8 mouse cellular contexts compared by ENCODE assay signal in the genomic region with DNA sequence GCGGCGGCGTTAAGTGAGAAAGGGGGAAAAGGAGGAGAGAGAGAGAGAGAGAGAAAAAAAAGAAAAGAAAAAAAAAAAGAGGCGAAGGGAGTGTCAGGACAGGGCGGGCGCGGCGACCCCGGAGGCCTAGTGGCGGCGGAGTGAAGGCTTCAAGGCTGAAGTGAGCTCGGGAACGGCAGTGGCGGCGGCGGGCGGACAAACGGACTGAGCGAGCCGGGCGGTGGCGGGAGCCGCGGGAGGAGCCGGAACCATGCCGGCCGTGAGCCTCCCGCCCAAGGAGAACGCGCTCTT. TPM values are rescaled to one million over a fixed set of nuclear protein-coding genes. Genes with fewer than 3 reads are reported as not detected.
DNase-seq lines count a peak whose midpoint lies in the region; ATAC-seq and TF ChIP-seq lines count a peak whose summit lies in the region.

No protein-coding gene starts in this region.

- no peaks in the 10 kb centered on the region for H3K27me3 ChIP-seq in lung, embryonic 15.5 days
- no peaks in the 10 kb centered on the region for H3K27me3 ChIP-seq in erythroblast, embryonic 14.5 days (ENCODE audit: control insufficient read depth)
- H3K27me3 ChIP-seq in limb, embryonic 14.5 days (ENCODE audit: control insufficient read depth, insufficient read depth, low read length) = no peaks in the 10 kb centered on the region
- no peaks in the 10 kb centered on the region for H3K27me3 ChIP-seq in small intestine, adult 2 months (ENCODE audit: control insufficient read depth, insufficient read depth, low read length)

- DNase-seq in lung, postnatal 4 days = no peak
- no peak for DNase-seq in limb, embryonic 14.5 days (ENCODE audit: low spot score)
- no peak for DNase-seq in cerebellum, adult 11 months
- DNase-seq in cerebellum, adult 8-10 months = no peak
- DNase-seq in right cerebral cortex, postnatal 10 days (ENCODE audit: low spot score in 2 of 2) = no peak

- H3K4me2 ChIP-seq in lung, embryonic 15.5 days = peak overlapping the region; percentile 52
- peak overlapping the region; percentile 85 for H3K4me2 ChIP-seq in limb, embryonic 14.5 days (replicated peaks; ENCODE audit: low read depth, low read length, severe bottlenecking)

- WGBS in lung, embryonic 15.5 days = under 1% methylated on average over 28 of the region's 30 CpGs
- 1% methylated on average over 8 of the region's 30 CpGs for WGBS in limb, embryonic 14.5 days
- WGBS in small intestine, adult 2 months = 2% methylated on average over 26 of the region's 30 CpGs

- H3K4me3 ChIP-seq in lung, embryonic 15.5 days = peak overlapping the region; percentile 61
- H3K4me3 ChIP-seq in erythroblast, embryonic 14.5 days (replicated peaks) = peak overlapping the region; percentile 73
- H3K4me3 ChIP-seq in limb, embryonic 14.5 days (replicated peaks; ENCODE audit: low read length) = peak overlapping the region; percentile 96
- H3K4me3 ChIP-seq in small intestine, adult 2 months (ENCODE audit: low read depth, low read length) = peak overlapping the region; percentile 88

- H3K9me3 ChIP-seq in lung, embryonic 15.5 days = no peaks in the 10 kb centered on the region
- no peaks in the 10 kb centered on the region for H3K9me3 ChIP-seq in erythroblast, embryonic 14.5 days (ENCODE audit: control insufficient read depth, low read length)
- no peaks in the 10 kb centered on the region for H3K9me3 ChIP-seq in limb, embryonic 14.5 days (ENCODE audit: control insufficient read depth, low read length)

- 0 out of 2 replicates have a peak, but pooled peaks have one; percentile 10 for TF ChIP-seq POLR2A in limb, embryonic 14.5 days (IDR thresholded peaks at IDR 0.05; ENCODE audit: borderline replicate concordance, extremely low read depth, insufficient read depth, insufficient read length)
- TF ChIP-seq POLR2A in small intestine, adult 2 months (IDR thresholded peaks at IDR 0.05; ENCODE audit: low read depth, low read length) = 0 out of 2 replicates have a peak, but pooled peaks have one; percentile 3

- H3K27ac ChIP-seq in lung, embryonic 15.5 days = peak overlapping the region; percentile 90
- peak overlapping the region; percentile 91 for H3K27ac ChIP-seq in limb, embryonic 14.5 days (replicated peaks; ENCODE audit: low read depth, low read length)
- H3K27ac ChIP-seq in small intestine, adult 2 months (ENCODE audit: insufficient read depth, low read depth, low read length) = peak overlapping the region; percentile 84

- H3K9ac ChIP-seq in lung, embryonic 15.5 days = peak overlapping the region; percentile 95
- H3K9ac ChIP-seq in limb, embryonic 14.5 days (ENCODE audit: low read depth, low read length, severe bottlenecking) = peak overlapping the region; percentile 97

- TF ChIP-seq CTCF in small intestine, adult 2 months (IDR thresholded peaks at IDR 0.05; ENCODE audit: extremely low read depth, insufficient read length, insufficient replicate concordance, low read depth, low read length) = peak; percentile 19; the same call in 1 of the 2 replicates

- no peaks in the 10 kb centered on the region for H3K36me3 ChIP-seq in lung, embryonic 15.5 days
- peaks cover 19% of the 10 kb centered on the region for H3K36me3 ChIP-seq in erythroblast, embryonic 14.5 days (ENCODE audit: control insufficient read depth)
- H3K36me3 ChIP-seq in limb, embryonic 14.5 days (ENCODE audit: control insufficient read depth, insufficient read depth, low read length) = peaks cover 3% of the 10 kb centered on the region; the same call in 1 of the 2 replicates
- no peaks in the 10 kb centered on the region for H3K36me3 ChIP-seq in small intestine, adult 2 months (ENCODE audit: control insufficient read depth, insufficient read depth, low read length)

- H3K4me1 ChIP-seq in lung, embryonic 15.5 days = peaks cover 17% of the 10 kb centered on the region
- H3K4me1 ChIP-seq in erythroblast, embryonic 14.5 days (ENCODE audit: control insufficient read depth) = peaks cover 59% of the 10 kb centered on the region
- H3K4me1 ChIP-seq in limb, embryonic 14.5 days (ENCODE audit: control insufficient read depth, insufficient read depth, low read length) = peaks cover 19% of the 10 kb centered on the region
- peaks cover 7% of the 10 kb centered on the region; the same call in 1 of the 2 replicates for H3K4me1 ChIP-seq in small intestine, adult 2 months (ENCODE audit: control insufficient read depth, insufficient read depth, insufficient read length, low read length)

- ATAC-seq in lung, embryonic 15.5 days (ENCODE audit: borderline replicate concordance, extremely low read depth, low FRiP score, low TSS enrichment) = peak; percentile 66
- ATAC-seq in limb, embryonic 14.5 days (ENCODE audit: low FRiP score, low read depth) = peak; percentile 55

RNA-seq across cellular contexts. Expression of a gene that starts 1.1 kb away (rescaled TPM):
- polyA plus RNA-seq in lung, embryonic 15.5 days (2015; fragmentation: Nextera tagmentation; extraction: Ambion mirVana) = 45.5 and 46.3 TPM in 2 replicates
- 1.2 TPM in 2 replicates for polyA plus RNA-seq in erythroblast, embryonic 14.5 days (2012)
- polyA plus RNA-seq in limb, embryonic 14.5 days (2012; rRNA removed) = 22.4 and 26.9 TPM in 2 replicates
- 37.4 and 37.8 TPM in 2 replicates for polyA plus RNA-seq in limb, embryonic 14.5 days (2014; fragmentation: Nextera tagmentation; extraction: Ambion mirVana)
- 0.37 and 0.77 TPM in 2 replicates for polyA plus RNA-seq in small intestine, adult 2 months (2012; rRNA removed)

RNA-seq across cellular contexts. Expression of a gene that starts 7.2 kb away (rescaled TPM):
- polyA plus RNA-seq in lung, embryonic 15.5 days (2015; fragmentation: Nextera tagmentation; extraction: Ambion mirVana) = 631 and 694 TPM in 2 replicates
- polyA plus RNA-seq in erythroblast, embryonic 14.5 days (2012) = 4.2 and 5.7 TPM in 2 replicates
- 249 and 276 TPM in 2 replicates for polyA plus RNA-seq in limb, embryonic 14.5 days (2012; rRNA removed)
- 624 and 640 TPM in 2 replicates for polyA plus RNA-seq in limb, embryonic 14.5 days (2014; fragmentation: Nextera tagmentation; extraction: Ambion mirVana)
- polyA plus RNA-seq in small intestine, adult 2 months (2012; rRNA removed) = 81.3 and 208 TPM in 2 replicates

RNA-seq across cellular contexts. Expression of a gene that starts 19.5 kb away (rescaled TPM):
- 2.5 and 2.8 TPM in 2 replicates for polyA plus RNA-seq in lung, embryonic 15.5 days (2015; fragmentation: Nextera tagmentation; extraction: Ambion mirVana)
- 0.08 TPM in 2 replicates for polyA plus RNA-seq in erythroblast, embryonic 14.5 days (2012)
- 3.1 TPM in 2 replicates for polyA plus RNA-seq in limb, embryonic 14.5 days (2012; rRNA removed)
- polyA plus RNA-seq in limb, embryonic 14.5 days (2014; fragmentation: Nextera tagmentation; extraction: Ambion mirVana) = 4.0 and 4.9 TPM in 2 replicates
- polyA plus RNA-seq in small intestine, adult 2 months (2012; rRNA removed) = 0.37 TPM in 1 of 2 replicates, not detected in the other

Comparison
In these comparisons a context has a peak if more than half of its experiments do, and no peak if none do; other contexts are left out.
1. RNA of a gene that starts 1.1 kb away (polyA plus RNA-seq): 45.5 to 46.3 TPM in lung, embryonic 15.5 days and 22.4 to 37.8 TPM in limb, embryonic 14.5 days; 1.2 TPM in erythroblast, embryonic 14.5 days and 0.37 to 0.77 TPM in small intestine, adult 2 months; every median in the first group is over 10 times any median in the second.
2. RNA of a gene that starts 7.2 kb away (polyA plus RNA-seq): 631 to 694 TPM in lung, embryonic 15.5 days, 249 to 640 TPM in limb, embryonic 14.5 days and 81.3 to 208 TPM in small intestine, adult 2 months; 4.2 to 5.7 TPM in erythroblast, embryonic 14.5 days; every median in the first group is over 10 times any median in the second.
3. Peak in every context shown above with its lines, with median percentiles within 50 percentile points of each other: H3K27ac ChIP-seq and H3K4me3 ChIP-seq.